Mouse (Mus musculus): Measurements from ENCODE around the gene Grm2. TPM values are rescaled to one million over a fixed set of nuclear protein-coding genes. Genes with fewer than 3 reads are reported as not detected.
"Not testable (repeated sequence)": the region's sequence is repeated elsewhere in the genome, so short reads cannot be mapped to it uniquely, and the experiment has no call there.

Gene Grm2
- polyA plus RNA-seq, 1 experiment from 2014 or later: 6.4 TPM

GRCm38 (mm10) chr9:106647226-106647625 lies 8.7 kb downstream of the Grm2 start:
- H3K9me3 ChIP-seq (replicated peaks): no peaks in the 10 kb centered on the region
- no peak for ATAC-seq (ENCODE audit: low FRiP score)
- no peaks in the 10 kb centered on the region for H3K36me3 ChIP-seq
- no peak overlapping the region for H3K9ac ChIP-seq (replicated peaks)
- 70% methylated on average over 27 of the region's 27 CpGs for WGBS
- no peak overlapping the region for H3K27ac ChIP-seq (replicated peaks)
- H3K4me3 ChIP-seq (replicated peaks): no peak overlapping the region
- no peak overlapping the region for H3K4me2 ChIP-seq
- no peaks in the 10 kb centered on the region for H3K4me1 ChIP-seq
- H3K27me3 ChIP-seq (replicated peaks): no peaks in the 10 kb centered on the region

- 82% methylated on average over 9 of the region's 9 CpGs for WGBS
- Histone ChIP-seq H3K4me3 (replicated peaks) (no peak overlapping the region), H3K27ac (replicated peaks) (no peak overlapping the region), H3K27me3 (replicated peaks) (no peaks in the 10 kb centered on the region), H3K9me3 (replicated peaks) (no peaks in the 10 kb centered on the region), H3K4me1 (no peaks in the 10 kb centered on the region), H3K36me3 (no peaks in the 10 kb centered on the region), H3K4me2 (no peak overlapping the region), H3K9ac (replicated peaks) (no peak overlapping the region)
- no peak for ATAC-seq (ENCODE audit: low FRiP score)
Observed at GRCm38 (mm10) chr9:106645684-106646271, 10.1 kb downstream of the Grm2 start.

GRCm38 (mm10) chr9:106643787-106644186 lies 12.1 kb downstream of the Grm2 start:
- H3K36me3 ChIP-seq: no peaks in the 10 kb centered on the region
- H3K4me3 ChIP-seq (replicated peaks): no peak overlapping the region
- H3K27me3 ChIP-seq (replicated peaks): no peaks in the 10 kb centered on the region
- H3K4me1 ChIP-seq: no peaks in the 10 kb centered on the region
- H3K9ac ChIP-seq (replicated peaks): no peak overlapping the region
- no peak overlapping the region for H3K4me2 ChIP-seq
- no peak for ATAC-seq (ENCODE audit: low FRiP score)
- H3K9me3 ChIP-seq (replicated peaks): no peaks in the 10 kb centered on the region
- 72% methylated on average over 6 of the region's 6 CpGs for WGBS
- H3K27ac ChIP-seq (replicated peaks): no peak overlapping the region

- Histone ChIP-seq H3K9ac (replicated peaks) (no peak overlapping the region), H3K27ac (replicated peaks) (no peak overlapping the region), H3K4me2 (no peak overlapping the region), H3K4me1 (no peaks in the 10 kb centered on the region), H3K9me3 (replicated peaks) (no peaks in the 10 kb centered on the region), H3K27me3 (replicated peaks) (no peaks in the 10 kb centered on the region), H3K36me3 (no peaks in the 10 kb centered on the region), H3K4me3 (replicated peaks) (no peak overlapping the region)
- ATAC-seq (ENCODE audit: low FRiP score): no peak
- WGBS: 32% methylated on average over 7 of the region's 7 CpGs
Observed at GRCm38 (mm10) chr9:106643128-106643527, 12.8 kb downstream of the Grm2 start.

GRCm38 (mm10) chr9:106641346-106641745 lies 14.5 kb downstream of the Grm2 start:
- ATAC-seq (ENCODE audit: low FRiP score): no peak
- WGBS: 66% methylated on average over 5 of the region's 5 CpGs

GRCm38 (mm10) chr9:106638154-106638553 lies 17.7 kb downstream of the Grm2 start:
- 93% methylated on average over 8 of the region's 8 CpGs for WGBS
- no peak for ATAC-seq (ENCODE audit: low FRiP score)
- no peaks in the 10 kb centered on the region for H3K27me3 ChIP-seq (replicated peaks)
- no peak overlapping the region for H3K9ac ChIP-seq (replicated peaks)
- H3K4me3 ChIP-seq (replicated peaks): no peak overlapping the region
- no peaks in the 10 kb centered on the region for H3K9me3 ChIP-seq (replicated peaks)
- no peak overlapping the region for H3K27ac ChIP-seq (replicated peaks)
- no peaks in the 10 kb centered on the region for H3K36me3 ChIP-seq
- H3K4me1 ChIP-seq: no peaks in the 10 kb centered on the region
- no peak overlapping the region for H3K4me2 ChIP-seq

More at GRCm38 (mm10) chr9:106641346-106641745, 14.5 kb downstream of the Grm2 start:
- no peak overlapping the region for H3K9ac ChIP-seq (replicated peaks)
- no peak overlapping the region for H3K4me2 ChIP-seq
- H3K36me3 ChIP-seq: no peaks in the 10 kb centered on the region
- no peak overlapping the region for H3K27ac ChIP-seq (replicated peaks)
- no peak overlapping the region for H3K4me3 ChIP-seq (replicated peaks)
- H3K27me3 ChIP-seq (replicated peaks): no peaks in the 10 kb centered on the region
- no peaks in the 10 kb centered on the region for H3K4me1 ChIP-seq
- no peaks in the 10 kb centered on the region for H3K9me3 ChIP-seq (replicated peaks)

GRCm38 (mm10) chr9:106632185-106632584 lies 23.7 kb downstream of the Grm2 start:
- 66% methylated on average over 5 of the region's 5 CpGs for WGBS
- no peak for ATAC-seq (ENCODE audit: low FRiP score)
- H3K27me3 ChIP-seq (replicated peaks): no peaks in the 10 kb centered on the region

GRCm38 (mm10) chr9:106627796-106628195 lies 28.1 kb downstream of the Grm2 start:
- not testable (repeated sequence) for H3K27me3 ChIP-seq (replicated peaks); ATAC-seq (ENCODE audit: low FRiP score); H3K4me3 ChIP-seq (replicated peaks); H3K9ac ChIP-seq (replicated peaks); H3K27ac ChIP-seq (replicated peaks); H3K36me3 ChIP-seq; H3K9me3 ChIP-seq (replicated peaks); H3K4me1 ChIP-seq; H3K4me2 ChIP-seq
- WGBS: 28% methylated on average over 8 of the region's 8 CpGs

More at GRCm38 (mm10) chr9:106632185-106632584, 23.7 kb downstream of the Grm2 start:
- no peak overlapping the region for H3K4me2 ChIP-seq
- no peaks in the 10 kb centered on the region for H3K4me1 ChIP-seq
- H3K36me3 ChIP-seq: no peaks in the 10 kb centered on the region
- no peaks in the 10 kb centered on the region for H3K9me3 ChIP-seq (replicated peaks)
- no peak overlapping the region for H3K27ac ChIP-seq (replicated peaks)
- no peak overlapping the region for H3K9ac ChIP-seq (replicated peaks)
- H3K4me3 ChIP-seq (replicated peaks): no peak overlapping the region

GRCm38 (mm10) chr9:106626282-106626681 lies 29.6 kb downstream of the Grm2 start, which contains the start of gene Iqcf6:
TSS of gene Iqcf6 (plus strand) at chr9:106626582.
- H3K4me2 ChIP-seq: no peak within 1 kb of the TSS
- WGBS: 82% methylated on average over 2 of the region's 2 CpGs
- no peak within 1 kb of the TSS for H3K4me3 ChIP-seq (replicated peaks)
- H3K27me3 ChIP-seq (replicated peaks): no peaks in the 10 kb centered on the region
- no peak for ATAC-seq (ENCODE audit: low FRiP score)
- H3K4me1 ChIP-seq: no peaks in the 10 kb centered on the region
- no peak within 1 kb of the TSS for H3K27ac ChIP-seq (replicated peaks)
- no peak within 1 kb of the TSS for H3K9ac ChIP-seq (replicated peaks)
- no peaks in the 10 kb centered on the region for H3K9me3 ChIP-seq (replicated peaks)
- H3K36me3 ChIP-seq: no peaks in the 10 kb centered on the region

- H3K4me1 ChIP-seq: no peaks in the 10 kb centered on the region
- no peaks in the 10 kb centered on the region for H3K27me3 ChIP-seq (replicated peaks)
- H3K4me2 ChIP-seq: no peak overlapping the region
- no peak for ATAC-seq (ENCODE audit: low FRiP score)
- H3K9ac ChIP-seq (replicated peaks): no peak overlapping the region
- 84% methylated on average over 3 of the region's 3 CpGs for WGBS
- peaks cover 6% of the 10 kb centered on the region; the same call in 1 of the 2 replicates for H3K9me3 ChIP-seq (replicated peaks)
- no peaks in the 10 kb centered on the region for H3K36me3 ChIP-seq
- no peak overlapping the region for H3K27ac ChIP-seq (replicated peaks)
- no peak overlapping the region for H3K4me3 ChIP-seq (replicated peaks)
Observed at GRCm38 (mm10) chr9:106617496-106617895, 38.4 kb downstream of the Grm2 start.

GRCm38 (mm10) chr9:106616306-106616705 lies 39.6 kb downstream of the Grm2 start:
- Histone ChIP-seq H3K27ac (replicated peaks) (no peak overlapping the region), H3K4me3 (replicated peaks) (no peak overlapping the region), H3K4me1 (no peaks in the 10 kb centered on the region), H3K9me3 (replicated peaks) (peaks cover 6% of the 10 kb centered on the region; the same call in 1 of the 2 replicates), H3K27me3 (replicated peaks) (no peaks in the 10 kb centered on the region), H3K4me2 (no peak overlapping the region), H3K9ac (replicated peaks) (no peak overlapping the region), H3K36me3 (no peaks in the 10 kb centered on the region)
- WGBS: 82% methylated on average over 9 of the region's 9 CpGs
- ATAC-seq (ENCODE audit: low FRiP score): no peak

GRCm38 (mm10) chr9:106614616-106615015 lies 41.3 kb downstream of the Grm2 start:
- H3K4me3 ChIP-seq (replicated peaks): no peak overlapping the region
- peaks cover 6% of the 10 kb centered on the region; the same call in 1 of the 2 replicates for H3K9me3 ChIP-seq (replicated peaks)
- no peaks in the 10 kb centered on the region for H3K36me3 ChIP-seq
- H3K27ac ChIP-seq (replicated peaks): no peak overlapping the region
- no peak overlapping the region for H3K4me2 ChIP-seq
- H3K9ac ChIP-seq (replicated peaks): no peak overlapping the region
- WGBS: 53% methylated on average over 3 of the region's 3 CpGs
- no peaks in the 10 kb centered on the region for H3K4me1 ChIP-seq
- no peak for ATAC-seq (ENCODE audit: low FRiP score)
- H3K27me3 ChIP-seq (replicated peaks): no peaks in the 10 kb centered on the region
